Mouse (Mus musculus) neutrophil, adult 65 days (primary cell): Measurements from ENCODE around the gene Olfr645. TPM values are rescaled to one million over a fixed set of nuclear protein-coding genes. Genes with fewer than 3 reads are reported as not detected.

Experiments
- total RNA-seq: library from RNA; stranded (reverse); gene quantifications from 2 replicates; pipeline ENCODE4 v1.2.4, GENCODE M21; 2023

Gene Olfr645
- total RNA-seq, result not detected in 2 replicates

DNA sequence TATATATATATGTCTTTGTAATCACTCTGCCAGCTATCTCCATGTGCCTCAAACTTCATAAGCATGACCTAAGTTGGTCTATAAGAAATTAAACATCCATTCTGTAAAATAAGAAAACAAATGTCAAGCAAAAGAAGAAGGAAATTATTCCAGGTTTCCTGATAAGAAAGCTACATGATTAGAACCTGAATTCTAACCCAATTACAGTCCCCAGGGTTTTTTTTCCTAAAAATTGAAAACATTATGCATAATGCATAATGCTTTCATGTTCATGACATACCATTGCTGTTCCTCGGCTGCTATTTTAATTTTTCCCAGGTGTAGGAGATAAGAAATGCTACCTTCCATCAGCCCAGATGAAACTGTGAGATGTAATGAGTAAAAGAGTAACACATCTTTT, at the start of gene Olfr645:
Gene Olfr645 (minus strand): TSS at position 101 of the 400 bp plus-strand sequence.

DNA sequence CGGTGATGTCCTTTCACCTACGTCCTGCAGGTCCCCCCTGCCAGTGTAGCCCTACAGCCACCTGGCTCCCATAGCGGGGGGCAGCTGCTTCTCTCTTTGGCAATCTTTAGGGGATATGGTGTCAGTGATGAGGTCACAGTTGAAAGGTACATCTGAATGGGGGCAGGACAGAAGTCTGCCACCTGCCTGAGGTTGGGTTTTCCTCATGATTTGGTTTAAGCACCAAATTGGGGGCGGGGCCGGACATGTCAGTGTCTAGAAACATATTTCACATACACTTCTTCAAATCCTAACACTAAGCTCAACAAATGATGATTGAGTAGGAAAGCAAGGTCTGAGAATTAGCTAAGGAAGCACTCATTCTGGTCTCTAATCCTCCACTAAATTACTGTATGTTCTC, 44.5 kb upstream of the Olfr645 start, which contains the start of gene Ubqln5:
Gene Ubqln5 (minus strand): TSS at position 101 of the 400 bp plus-strand sequence.

DNA sequence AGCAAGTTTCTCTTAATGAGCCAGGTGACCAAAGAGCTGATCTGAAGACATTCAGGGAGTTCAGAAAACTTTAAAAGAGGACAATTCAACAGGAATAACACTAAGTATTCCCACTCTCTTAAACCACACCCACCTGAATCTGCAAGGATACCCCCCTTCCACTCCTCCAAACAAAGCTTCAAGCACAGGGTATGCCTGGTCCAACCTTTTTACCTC, 19.4 kb upstream of the Olfr645 start, which contains the start of gene Olfr646:
Gene Olfr646 (plus strand): TSS at position 117 of the 216 bp plus-strand sequence.

DNA sequence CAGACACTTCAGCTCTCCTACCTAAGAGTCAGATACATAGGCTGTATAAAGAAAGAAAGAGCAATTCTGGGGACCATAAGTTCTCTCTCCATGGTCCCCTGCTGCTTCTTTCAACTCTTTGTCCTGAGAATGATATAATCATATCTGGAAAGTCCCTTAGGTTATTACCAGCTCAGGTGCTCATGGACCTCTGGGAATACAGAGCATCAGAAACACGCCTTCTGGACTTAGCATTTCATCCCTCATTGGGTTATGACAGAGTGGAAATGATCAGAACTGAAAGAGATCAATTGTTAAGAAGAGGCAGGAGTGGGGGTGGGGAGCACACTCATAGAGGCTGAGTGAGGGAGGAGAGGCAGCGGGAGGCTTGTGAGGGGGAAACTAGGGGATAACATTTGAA, 13.5 kb downstream of the Olfr645 start, which contains the start of gene Olfr644:
Gene Olfr644 (minus strand): TSS at position 101 of the 400 bp plus-strand sequence.

DNA sequence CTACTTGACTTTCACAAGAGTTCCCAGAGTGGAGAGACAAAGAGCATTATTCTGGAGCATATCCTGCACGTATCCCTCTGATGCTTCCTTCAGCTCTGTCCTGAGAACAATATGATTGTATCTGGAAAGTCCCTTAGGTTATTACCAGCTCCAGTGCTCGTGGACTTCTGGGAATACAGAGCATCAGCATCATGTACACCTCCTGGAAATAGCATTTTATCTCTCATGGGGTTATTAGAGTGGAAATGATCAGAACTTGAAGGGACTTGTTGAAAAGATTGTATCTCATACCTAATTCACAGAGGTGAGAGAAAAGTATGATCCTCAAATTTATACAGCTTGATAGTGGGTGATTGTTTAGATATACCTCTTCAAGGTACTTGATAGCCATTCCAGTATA, 23.9 kb downstream of the Olfr645 start, which contains the start of gene 4930516K23Rik:
Gene 4930516K23Rik (minus strand): TSS at position 101 of the 400 bp plus-strand sequence.

DNA sequence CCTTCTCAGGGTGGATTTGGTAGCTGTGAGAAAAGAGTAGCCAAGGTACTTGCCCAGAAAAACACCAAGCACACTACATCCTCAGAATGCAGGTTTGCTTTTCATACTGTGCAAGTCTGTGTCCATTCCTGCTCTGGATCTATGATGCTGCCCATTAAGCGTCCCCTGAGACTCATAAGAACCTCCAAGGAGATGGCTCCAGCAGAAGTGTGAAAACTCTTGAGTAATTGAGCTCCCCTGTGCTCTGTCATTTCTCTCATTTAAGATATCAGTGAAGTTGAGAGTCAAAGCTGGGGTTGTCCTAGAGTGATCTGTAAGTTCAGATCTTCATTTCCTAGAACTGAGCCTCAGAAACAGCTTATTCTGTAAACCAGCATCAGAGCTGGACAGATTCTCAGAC, 32.7 kb downstream of the Olfr645 start, which contains the start of gene Olfr642:
Gene Olfr642 (minus strand): TSS at position 101 of the 400 bp plus-strand sequence.

DNA sequence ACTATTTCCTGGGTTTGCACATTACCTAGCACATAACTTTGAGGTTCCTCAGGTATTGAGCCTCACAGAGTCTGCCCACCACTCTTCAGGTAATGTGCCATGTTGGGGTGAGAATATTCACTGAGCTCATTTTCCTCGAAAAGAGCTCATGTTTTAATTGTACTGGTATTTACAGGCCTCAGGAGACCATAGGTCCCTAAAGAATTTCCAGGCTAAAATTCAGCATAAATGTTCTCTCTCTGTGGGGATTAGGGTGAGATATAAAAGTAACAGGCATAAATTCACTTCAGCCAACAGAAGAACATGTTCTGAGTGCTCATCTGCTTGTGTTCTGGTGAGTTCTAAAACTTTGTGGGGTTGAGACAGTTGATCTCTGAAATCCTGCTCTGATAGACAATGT, 50.1 kb downstream of the Olfr645 start, which contains the start of gene Olfr641:
Gene Olfr641 (plus strand): TSS at position 301 of the 400 bp plus-strand sequence.

Other genes with a start within 250 kb of the Olfr645 start
- gene Hbb-bh2, start 244.9 kb downstream of the Olfr645 start, total RNA-seq, result not detected in 2 replicates
- gene Hbb-bh1, start 242.3 kb downstream of the Olfr645 start, total RNA-seq, result not detected in 2 replicates
- gene Hbb-y, start 232.2 kb downstream of the Olfr645 start, total RNA-seq, result not detected in 2 replicates
- not detected in 2 replicates for gene Olfr66, start 199.2 kb downstream of the Olfr645 start, total RNA-seq
- gene Olfr64, start 191.0 kb downstream of the Olfr645 start, total RNA-seq, result not detected in 2 replicates
- not detected in 2 replicates for gene Olfr65, start 182.0 kb downstream of the Olfr645 start, total RNA-seq
- not detected in 2 replicates for gene Olfr631, start 156.6 kb downstream of the Olfr645 start, total RNA-seq
- not detected in 2 replicates for gene Olfr632, start 151.1 kb downstream of the Olfr645 start, total RNA-seq
- gene Olfr633, start 141.0 kb downstream of the Olfr645 start, total RNA-seq, result not detected in 2 replicates
- not detected in 2 replicates for gene Olfr635, start 114.3 kb downstream of the Olfr645 start, total RNA-seq
- gene Olfr638, start 86.7 kb downstream of the Olfr645 start, total RNA-seq, result not detected in 2 replicates
- 0.07 and 0.09 TPM in 2 replicates for gene Olfr639, start 68.2 kb downstream of the Olfr645 start, total RNA-seq
- gene Olfr640, start 59.9 kb downstream of the Olfr645 start, total RNA-seq, result not detected in 2 replicates
- not detected in 2 replicates for gene Olfr641, start 50.0 kb downstream of the Olfr645 start, total RNA-seq
- gene Olfr642, start 32.8 kb downstream of the Olfr645 start, total RNA-seq, result not detected in 2 replicates
- not detected in 2 replicates for gene 4930516K23Rik, start 24.0 kb downstream of the Olfr645 start, total RNA-seq
- gene Olfr644, start 13.6 kb downstream of the Olfr645 start, total RNA-seq, result not detected in 2 replicates
- 0.11 TPM in 1 of 2 replicates, not detected in the other for gene Olfr646, start 19.4 kb upstream of the Olfr645 start, total RNA-seq
- gene Ubqln5, start 44.4 kb upstream of the Olfr645 start, total RNA-seq, result not detected in 2 replicates
- gene Olfr643, start 51.9 kb upstream of the Olfr645 start, total RNA-seq, result not detected in 2 replicates
- not detected in 2 replicates for gene Ubqln3, start 57.8 kb upstream of the Olfr645 start, total RNA-seq
- not detected in 2 replicates for gene Ubqlnl, start 65.1 kb upstream of the Olfr645 start, total RNA-seq
- not detected in 2 replicates for gene Olfm5, start 79.4 kb upstream of the Olfr645 start, total RNA-seq
- 0.18 TPM in 1 of 2 replicates, not detected in the other for gene Olfr648, start 97.9 kb upstream of the Olfr645 start, total RNA-seq
- not detected in 2 replicates for gene Olfr649, start 110.5 kb upstream of the Olfr645 start, total RNA-seq
- gene Trim6, start 133.3 kb upstream of the Olfr645 start, total RNA-seq, result 1.9 and 6.6 TPM in 2 replicates
- 13.1 and 16.5 TPM in 2 replicates for gene Trim34a, start 159.0 kb upstream of the Olfr645 start, total RNA-seq
- 13.6 and 14.6 TPM in 2 replicates for gene Trim5, start 202.6 kb upstream of the Olfr645 start, total RNA-seq
- gene Trim12a, start 230.0 kb upstream of the Olfr645 start, total RNA-seq, result 69.1 and 76.5 TPM in 2 replicates
- gene Trim34b, start 244.0 kb upstream of the Olfr645 start, total RNA-seq, result 1.2 and 1.3 TPM in 2 replicates